Mouse (Mus musculus): ENCODE measurements at regions not wholly inside any gene's neighbourhood (a gene's known extent, or its start where the extent isn't known, plus 50 kb on each side); places are given as distances from the start of the nearest gene placed in this dataset.
"Not testable (repeated sequence)": the region's sequence is repeated elsewhere in the genome, so short reads cannot be mapped to it uniquely, and the experiment has no call there.

DNA sequence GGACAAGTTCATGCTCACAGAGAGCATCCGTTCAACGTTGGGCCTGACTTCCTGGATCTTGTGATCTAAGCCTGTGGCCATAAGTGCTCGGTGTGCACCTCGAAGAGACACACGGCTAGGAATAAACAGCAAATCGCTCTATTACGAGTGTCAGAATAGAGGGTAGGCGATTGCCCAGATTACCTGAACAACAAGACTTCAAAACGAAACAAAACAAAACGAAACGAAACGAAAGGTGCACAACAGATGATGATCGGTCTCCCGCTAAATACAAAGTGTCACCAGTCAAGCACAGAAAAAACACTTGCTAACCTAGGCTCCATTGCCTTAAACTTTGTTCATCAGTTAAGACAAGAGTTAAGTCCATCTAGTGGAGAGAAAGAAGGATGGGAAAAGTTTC, 67.4 kb downstream of the Pdia4 start:
- not testable (repeated sequence) for DNase-seq

DNA sequence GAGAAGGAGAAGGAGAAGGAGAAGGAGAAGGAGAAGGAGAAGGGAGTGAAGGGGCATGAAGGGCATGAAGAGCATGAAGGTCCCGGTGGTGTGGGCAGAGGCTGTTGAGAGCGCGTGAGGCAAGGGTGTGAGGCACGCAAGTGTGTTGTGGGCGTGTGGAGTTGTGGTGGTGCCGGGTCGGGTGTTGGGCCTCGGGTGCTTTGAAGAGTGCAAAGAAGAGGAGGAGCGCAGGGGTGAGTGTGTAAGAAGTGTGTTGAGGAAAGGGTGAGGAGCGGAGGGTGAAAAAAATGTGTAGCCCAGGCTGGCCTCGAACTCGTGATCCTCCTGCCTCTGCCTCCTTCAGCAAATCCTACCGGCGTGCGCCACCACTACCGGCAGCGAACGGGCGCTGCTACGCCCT, 69.4 kb downstream of the Pdia4 start:
- DNase-seq, result not testable (repeated sequence)

DNA sequence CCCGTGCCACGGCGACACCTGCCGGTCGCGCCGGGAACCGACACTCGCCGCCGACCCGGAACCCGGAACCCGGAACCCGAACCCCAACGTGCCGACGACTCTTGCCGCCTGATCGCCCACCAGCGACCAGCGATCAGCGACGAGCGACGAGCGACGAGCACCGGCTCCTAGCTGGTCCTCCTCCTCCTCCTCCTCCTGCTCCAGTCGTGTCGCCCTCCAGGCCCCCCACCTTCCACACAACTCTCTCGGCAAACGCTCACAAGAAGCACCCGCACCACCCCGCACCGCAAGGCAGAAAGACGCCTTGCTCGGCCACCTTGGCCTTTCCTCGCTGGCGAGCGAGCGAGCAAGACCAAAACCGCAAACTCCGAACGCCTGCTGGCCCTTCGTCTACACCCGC, 73.0 kb downstream of the Pdia4 start:
- not testable (repeated sequence) for DNase-seq

DNA sequence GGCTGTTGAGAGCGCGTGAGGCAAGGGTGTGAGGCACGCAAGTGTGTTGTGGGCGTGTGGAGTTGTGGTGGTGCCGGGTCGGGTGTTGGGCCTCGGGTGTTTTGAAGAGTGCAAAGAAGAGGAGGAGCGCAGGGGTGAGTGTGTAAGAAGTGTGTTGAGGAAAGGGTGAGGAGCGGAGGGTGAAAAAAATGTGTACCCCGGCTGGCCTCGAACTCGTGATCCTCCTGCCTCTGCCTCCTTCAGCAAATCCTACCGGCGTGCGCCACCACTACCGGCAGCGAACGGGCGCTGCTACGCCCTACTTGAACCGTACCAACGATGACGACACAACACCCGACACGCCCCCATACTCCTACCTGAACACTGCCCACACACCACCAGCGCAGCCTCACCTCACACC, 73.5 kb downstream of the Pdia4 start:
- DNase-seq, result peak; percentile 67

DNA sequence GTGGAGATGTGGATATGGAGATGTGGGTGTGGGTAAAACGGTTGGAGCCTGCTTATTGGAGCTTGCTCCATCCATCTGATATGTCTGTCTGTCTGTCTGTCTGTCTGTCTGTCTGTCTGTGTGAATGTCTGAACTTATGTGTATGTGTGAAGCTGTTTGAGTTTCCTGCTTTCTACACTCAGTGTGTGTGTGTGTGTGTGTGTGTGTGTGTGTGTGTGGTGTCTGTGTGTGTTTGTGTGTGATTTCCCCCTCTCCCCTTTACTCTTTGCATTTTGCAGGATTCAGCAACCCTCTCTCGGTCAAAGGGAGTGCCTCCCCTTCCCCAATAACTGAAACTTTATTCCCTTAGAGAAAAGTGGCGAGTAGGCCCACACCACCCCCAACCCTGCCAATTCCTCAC, 75.3 kb downstream of the Pdia4 start:
- not testable (repeated sequence) for DNase-seq
